14 mouse cellular contexts compared by ENCODE assay signal in the genomic region with DNA sequence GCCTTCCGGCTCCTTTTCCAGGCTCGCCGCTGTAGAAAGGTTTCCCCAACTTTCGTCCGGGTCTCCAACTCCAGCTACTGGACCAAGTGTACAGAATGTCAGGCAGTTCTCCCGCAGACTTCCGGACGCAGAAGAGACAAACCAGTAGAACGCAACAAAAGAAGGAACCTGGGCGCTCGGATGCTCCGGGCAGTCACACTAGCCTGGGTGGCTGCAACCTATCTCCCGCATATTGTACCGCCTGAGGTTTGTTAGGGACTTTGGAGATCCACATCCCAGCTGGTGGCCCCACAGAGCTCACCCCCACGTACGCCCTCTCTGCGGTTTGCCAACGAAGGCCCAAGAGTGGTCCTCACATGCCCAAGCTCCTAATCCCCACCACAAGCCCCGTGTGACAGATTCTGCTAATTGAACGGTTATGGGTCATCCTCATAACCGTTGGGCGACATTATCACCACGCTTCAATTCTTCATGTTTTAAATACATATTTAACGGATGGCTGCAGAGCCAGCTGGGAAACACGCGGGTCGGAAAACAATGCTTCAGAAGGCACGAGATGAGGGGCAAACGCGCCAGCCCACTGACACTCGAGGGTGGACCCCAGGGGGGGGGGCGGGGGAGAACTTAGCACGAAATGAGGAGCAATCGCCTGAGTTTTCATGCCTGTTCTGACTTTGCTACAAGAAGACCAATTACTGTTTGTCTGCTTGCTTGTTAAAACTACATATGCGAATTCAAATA. TPM values are rescaled to one million over a fixed set of nuclear protein-coding genes. Genes with fewer than 3 reads are reported as not detected.
DNase-seq lines count a peak whose midpoint lies in the region; ATAC-seq and TF ChIP-seq lines count a peak whose summit lies in the region.
"Had no signal": no experiment of that assay in that cellular context is flagged by ENCODE, and none has a peak within 500 bp of the region (broad histone marks: within the 10 kb centered on the region; RNA-seq: fewer than 3 reads in every experiment).

No protein-coding gene starts in this region.

- WGBS in forebrain, embryonic 14.5 days = 1% methylated on average over 35 of the region's 35 CpGs
- WGBS in limb, embryonic 12.5 days = 2% methylated on average over 35 of the region's 35 CpGs

- H3K9me3 ChIP-seq in forebrain, embryonic 14.5 days (replicated peaks; ENCODE audit: control insufficient read depth, low read length) = no peaks in the 10 kb centered on the region
- no peaks in the 10 kb centered on the region for H3K9me3 ChIP-seq in limb, embryonic 12.5 days
- H3K9me3 ChIP-seq: liver, embryonic 15.5 days had no signal

- peaks cover 80% of the 10 kb centered on the region for H3K27me3 ChIP-seq in forebrain, embryonic 14.5 days (replicated peaks; ENCODE audit: control insufficient read depth, insufficient read depth, low read length)
- peaks cover 100% of the 10 kb centered on the region for H3K27me3 ChIP-seq in limb, embryonic 12.5 days

- no peak overlapping the region for H3K9ac ChIP-seq in forebrain, embryonic 14.5 days (ENCODE audit: low read length)
- H3K9ac ChIP-seq in limb, embryonic 12.5 days (replicated peaks) = no peak overlapping the region
- H3K9ac ChIP-seq: liver, embryonic 15.5 days had no signal

- no peak for TF ChIP-seq CTCF in layer of hippocampus, adult 2 months (conservative IDR thresholded peaks at IDR 0.05)

- peak overlapping the region; percentile 66; the same call in 1 of the 2 replicates for H3K27ac ChIP-seq in layer of hippocampus, adult 2 months
- H3K27ac ChIP-seq in forebrain, embryonic 14.5 days (ENCODE audit: low read depth, low read length) = no peak overlapping the region
- H3K27ac ChIP-seq in limb, embryonic 12.5 days = no peak overlapping the region
- H3K27ac ChIP-seq: heart, adult 2 months; liver, embryonic 15.5 days had no signal

- ATAC-seq in forebrain, embryonic 14.5 days = no peak
- no peak for ATAC-seq in limb, embryonic 12.5 days (ENCODE audit: insufficient number of reproducible peaks, insufficient read depth, low FRiP score, low TSS enrichment, low read depth)

- H3K4me1 ChIP-seq in forebrain, embryonic 14.5 days (ENCODE audit: control insufficient read depth, insufficient read depth, low read length) = peaks cover 25% of the 10 kb centered on the region
- H3K4me1 ChIP-seq in limb, embryonic 12.5 days (replicated peaks) = peaks cover 44% of the 10 kb centered on the region

- H3K4me3 ChIP-seq in layer of hippocampus, adult 2 months = peak overlapping the region; percentile 41
- H3K4me3 ChIP-seq in forebrain, embryonic 14.5 days (ENCODE audit: low read depth, low read length) = peak overlapping the region; percentile 16; the same call in 1 of the 2 replicates
- peak overlapping the region; percentile 13; the same call in 1 of the 2 replicates for H3K4me3 ChIP-seq in limb, embryonic 12.5 days (replicated peaks)
- H3K4me3 ChIP-seq: heart, adult 2 months; liver, embryonic 15.5 days had no signal

- DNase-seq in layer of hippocampus, adult 2 months (ENCODE audit: low spot score in 2 of 2) = no peak
- no peak for DNase-seq in layer of hippocampus, adult 11-12 months (ENCODE audit: low spot score)
- DNase-seq in forebrain, embryonic 14.5 days (ENCODE audit: low spot score) = no peak
- peak; percentile 71 for DNase-seq in retina, embryonic 14.5 days (ENCODE audit: low spot score)
- no peak for DNase-seq in frontal cortex, postnatal 25 days (ENCODE audit: low spot score in 2 of 2)
- no peak for DNase-seq in ovary, postnatal 36 days (ENCODE audit: low spot score)
- DNase-seq in spleen, adult 18-20 months = no peak
- DNase-seq: heart, adult 2 months; kidney, adult 2 months; right cerebral cortex, postnatal 14 days had no signal

- no peaks in the 10 kb centered on the region for H3K36me3 ChIP-seq in forebrain, embryonic 14.5 days (ENCODE audit: control insufficient read depth, insufficient read depth, low read length)
- H3K36me3 ChIP-seq in limb, embryonic 12.5 days = no peaks in the 10 kb centered on the region
- H3K36me3 ChIP-seq: liver, embryonic 15.5 days had no signal

- peak overlapping the region; percentile 47 for H3K4me2 ChIP-seq in forebrain, embryonic 14.5 days (ENCODE audit: low read length)
- peak overlapping the region; percentile 18; the same call in 1 of the 2 replicates for H3K4me2 ChIP-seq in limb, embryonic 12.5 days
- H3K4me2 ChIP-seq: liver, embryonic 15.5 days had no signal

RNA-seq across cellular contexts. Expression of a gene that starts 1.8 kb away (rescaled TPM):
- total RNA-seq in layer of hippocampus, adult 2 months (2021) = 10 to 100 TPM; 25.2 to 27.1 TPM
- polyA plus RNA-seq in forebrain, embryonic 14.5 days (2014; fragmentation: Nextera tagmentation; extraction: Ambion mirVana) = 5.2 and 6.3 TPM in 2 replicates
- 0.13 TPM in 1 of 2 replicates, not detected in the other for polyA plus RNA-seq in limb, embryonic 12.5 days (2016; fragmentation: Nextera tagmentation; extraction: Ambion mirVana)
- total RNA-seq: CH12.LX; common myeloid progenitor, adult 5-6 weeks; heart, adult 2 months had no signal
- polyA plus RNA-seq: heart, adult 2 months; liver, embryonic 15.5 days had no signal

RNA-seq across cellular contexts. Expression of a gene that starts 46.1 kb away (rescaled TPM):
- total RNA-seq in layer of hippocampus, adult 2 months (2021) = 100 to 1,000 TPM in 1 of 2 experiments, 10 to 100 TPM in 1; 95.9 to 105 TPM
- 18.0 and 31.1 TPM in 2 replicates for polyA plus RNA-seq in forebrain, embryonic 14.5 days (2014; fragmentation: Nextera tagmentation; extraction: Ambion mirVana)
- polyA plus RNA-seq in limb, embryonic 12.5 days (2016; fragmentation: Nextera tagmentation; extraction: Ambion mirVana) = 0.09 TPM in 1 of 2 replicates, not detected in the other
- total RNA-seq: CH12.LX; common myeloid progenitor, adult 5-6 weeks; heart, adult 2 months had no signal

Comparison
In these comparisons a context has a peak if more than half of its experiments do, and no peak if none do; other contexts are left out.
1. RNA of a gene that starts 46.1 kb away (polyA plus RNA-seq): 18.0 to 31.1 TPM in forebrain, embryonic 14.5 days; 0.09 TPM in limb, embryonic 12.5 days; every median in the first group is over 10 times any median in the second.
2. Peak in every context shown above with its lines, with median percentiles within 50 percentile points of each other: H3K4me3 ChIP-seq.